Mouse (Mus musculus) macrophage (primary cell): ENCODE data around the gene Etv5. TPM values are rescaled to one million over a fixed set of nuclear protein-coding genes. Genes with fewer than 3 reads are reported as not detected.

ENCODE experiments used
- H3K27ac ChIP-seq: fragments of 350-480 bp; formaldehyde crosslinking; 2 replicates; pipeline ENCODE4 v1.9.0; 2021
- H3K36me3 ChIP-seq: fragments of 350-480 bp; formaldehyde crosslinking; 2 replicates; pipeline ENCODE4 v1.9.0; 2021; ENCODE audit errors: inconsistent target
- H3K4me3 ChIP-seq: fragments of 350-480 bp; formaldehyde crosslinking; 2 replicates; pipeline ENCODE4 v1.9.0; 2021; ENCODE audit errors: inconsistent target
- H3K79me2 ChIP-seq: fragments of 350-480 bp; formaldehyde crosslinking; 2 replicates; pipeline ENCODE4 v1.9.0; 2021; ENCODE audit errors: inconsistent target
- WGBS: methylation state at CpG from one replicate; pipeline ENCODE4 v1.1.7; 2026; ENCODE audit warnings: inconsistent platforms; ENCODE audit not compliant: missing documents; 5-methylcytosine and 5-hydroxymethylcytosine counted together
- polyA plus RNA-seq: library from polyadenylated mRNA; stranded (reverse); fragments of 250-400 nt; gene quantifications from 3 replicates; pipeline ENCODE4 v1.2.4, GENCODE M21; 2018; ENCODE audit warnings: inconsistent platforms

Etv5 gene
- polyA plus RNA-seq, 1 experiment from 2014 or later = 10.0 TPM

DNA sequence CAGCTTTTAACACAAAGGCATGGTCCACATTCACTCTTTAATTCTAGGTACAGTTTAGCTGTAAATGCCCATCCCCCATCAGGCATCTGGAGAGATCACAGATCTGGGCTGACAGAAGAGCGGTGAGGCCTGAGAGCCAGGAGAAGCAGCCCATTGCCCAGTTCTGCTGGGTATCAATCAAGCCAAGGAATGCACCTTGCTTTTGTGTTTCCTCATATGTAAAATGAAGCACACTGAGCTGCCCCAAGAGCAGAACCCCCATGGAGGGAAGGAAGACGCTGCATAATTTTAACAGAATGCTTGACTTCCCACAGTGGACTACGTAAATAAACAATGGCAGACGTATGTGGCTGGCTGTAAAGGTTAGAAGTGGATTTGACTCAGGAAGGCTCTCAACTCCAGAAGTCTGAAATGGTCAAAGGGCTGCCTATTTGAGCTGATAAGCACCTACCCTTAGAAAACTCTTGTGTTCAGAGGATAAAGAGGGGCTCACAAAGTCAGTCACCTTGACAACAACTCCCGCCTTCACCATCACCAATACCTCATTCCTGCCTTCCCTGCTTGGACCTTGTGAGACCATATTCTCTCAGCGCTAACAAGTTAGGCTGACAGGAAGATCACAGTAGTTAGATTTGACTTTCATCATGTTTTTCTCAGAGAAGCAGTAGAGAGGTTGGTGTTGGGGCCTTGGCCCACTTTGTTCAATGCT lies 23.2 kb downstream of the Etv5 start:
- no peaks in the 10 kb centered on the region for H3K36me3 ChIP-seq
- no peak overlapping the region for H3K4me3 ChIP-seq
- 0 out of 2 replicates have a peak overlapping the region, but pooled peaks have one; percentile 13 for H3K27ac ChIP-seq
- WGBS = 95% methylated on average over 6 of the region's 6 CpGs
- H3K79me2 ChIP-seq = peaks cover 37% of the 10 kb centered on the region; the same call in 1 of the 2 replicates

DNA sequence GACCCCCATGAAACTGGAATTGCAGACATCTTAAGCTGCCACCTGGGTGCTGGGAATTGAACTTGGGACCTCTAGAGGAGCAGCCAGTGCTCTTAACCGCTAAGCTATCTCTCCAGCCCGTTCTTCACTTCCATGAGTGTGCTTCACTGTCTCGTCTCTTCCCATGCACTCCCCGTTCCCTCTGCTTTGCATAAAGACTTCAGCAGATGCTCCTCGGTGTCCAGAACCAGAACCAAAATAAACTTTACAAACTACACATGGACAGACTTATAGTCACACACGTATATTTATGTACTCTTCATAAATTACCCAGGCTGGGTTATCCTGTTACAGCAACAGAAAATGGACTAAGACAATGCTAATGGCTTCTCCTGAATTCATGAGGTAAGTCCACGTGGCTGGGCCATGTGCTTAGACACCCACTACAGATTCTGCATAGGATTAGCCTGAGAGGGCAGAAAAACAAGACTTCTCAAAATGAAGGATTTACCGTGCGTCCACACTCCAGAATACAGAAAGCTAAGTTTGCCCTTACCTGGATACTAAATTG lies 25.2 kb downstream of the Etv5 start:
- peak overlapping the region; percentile 4; the same call in 1 of the 2 replicates for H3K27ac ChIP-seq
- WGBS = 93% methylated on average over 9 of the region's 9 CpGs
- peaks cover 37% of the 10 kb centered on the region; the same call in 1 of the 2 replicates for H3K79me2 ChIP-seq
- no peaks in the 10 kb centered on the region for H3K36me3 ChIP-seq
- no peak overlapping the region for H3K4me3 ChIP-seq

DNA sequence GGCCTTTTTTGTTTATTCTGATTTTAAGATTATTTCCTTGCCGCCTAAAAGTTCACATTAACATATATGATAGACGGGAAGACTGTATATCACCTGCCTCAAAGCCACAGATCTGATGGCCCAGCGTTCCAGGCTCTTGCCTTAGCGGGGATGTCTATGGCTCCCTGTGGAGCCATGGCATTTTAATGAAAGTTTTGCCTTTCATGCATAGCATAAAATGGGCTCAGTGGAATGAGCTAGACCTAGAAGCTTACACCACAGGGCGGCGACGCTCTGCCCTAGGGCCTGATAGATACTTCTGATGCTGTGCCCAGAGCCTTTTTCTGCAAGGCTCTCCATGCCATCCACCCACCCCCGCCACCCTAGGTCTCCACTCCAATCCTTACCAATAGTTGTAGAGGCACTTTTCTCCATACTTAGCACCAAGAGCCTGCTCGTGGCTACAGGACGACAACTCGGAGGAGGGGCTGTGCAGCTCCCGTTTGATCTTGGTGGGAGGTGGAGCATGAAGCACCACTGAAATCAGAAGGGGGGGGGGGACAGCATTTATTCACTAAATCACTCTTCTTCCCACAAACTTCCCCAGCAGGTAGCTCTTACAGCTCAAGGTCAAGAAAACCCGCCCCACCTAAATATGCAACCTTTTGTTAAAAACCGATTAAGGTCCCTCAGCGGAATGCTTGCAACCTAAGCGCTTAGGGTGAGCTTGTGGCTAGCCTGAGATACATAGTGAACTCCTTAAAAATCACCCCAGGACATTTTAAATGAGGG lies 26.9 kb downstream of the Etv5 start:
- peaks cover 29% of the 10 kb centered on the region; the same call in 1 of the 2 replicates for H3K79me2 ChIP-seq
- H3K36me3 ChIP-seq = no peaks in the 10 kb centered on the region
- 96% methylated on average over 16 of the region's 16 CpGs for WGBS
- H3K27ac ChIP-seq = no peak overlapping the region
- H3K4me3 ChIP-seq = no peak overlapping the region

DNA sequence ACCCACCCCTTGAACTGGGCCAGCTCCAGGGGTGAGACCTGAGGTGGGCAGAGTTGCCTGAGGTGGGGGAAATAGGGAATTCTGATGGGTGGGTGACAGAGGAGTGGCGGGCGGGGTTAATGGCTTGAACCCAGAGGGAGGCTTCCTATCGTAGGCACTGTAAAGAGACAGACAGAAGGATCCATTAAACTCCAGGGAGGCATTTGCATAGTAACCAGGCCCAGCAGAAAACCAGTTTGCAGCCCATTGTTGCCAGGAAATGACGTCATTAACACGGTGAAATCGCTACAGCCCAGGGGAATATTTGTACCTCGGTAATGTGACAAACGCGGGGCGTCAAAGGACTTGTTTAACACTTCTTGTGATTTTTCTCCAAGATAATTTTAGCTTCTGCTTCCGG lies 27.8 kb downstream of the Etv5 start:
- no peak overlapping the region for H3K4me3 ChIP-seq
- H3K36me3 ChIP-seq = no peaks in the 10 kb centered on the region; the same call in 1 of the 2 replicates
- H3K79me2 ChIP-seq = peaks cover 24% of the 10 kb centered on the region; the same call in 1 of the 2 replicates
- 46% methylated on average over 10 of the region's 11 CpGs for WGBS
- no peak overlapping the region for H3K27ac ChIP-seq

DNA sequence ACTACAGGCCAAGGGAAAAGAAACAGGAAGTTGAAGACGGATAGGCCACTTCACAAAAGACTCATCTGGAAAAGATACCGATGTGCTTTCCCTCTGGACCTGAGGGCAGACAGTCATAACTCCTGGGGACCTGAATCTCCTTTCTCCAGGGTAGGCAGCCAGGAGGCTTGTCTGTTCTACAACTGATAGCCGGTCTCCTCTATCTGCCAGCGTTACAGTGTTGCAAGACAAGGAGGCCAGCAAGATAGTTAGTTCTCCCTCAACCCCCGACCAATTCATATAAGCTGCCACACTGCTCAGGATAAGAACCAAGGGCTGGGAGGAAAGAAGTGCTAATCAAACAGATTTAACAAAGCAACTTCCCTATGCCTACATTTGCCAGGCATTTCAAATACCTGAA lies 29.5 kb downstream of the Etv5 start:
- Histone ChIP-seq H3K79me2 (peaks cover 20% of the 10 kb centered on the region; the same call in 1 of the 2 replicates), H3K27ac (no peak overlapping the region), H3K36me3 (no peaks in the 10 kb centered on the region; the same call in 1 of the 2 replicates), H3K4me3 (no peak overlapping the region)
- WGBS = 84% methylated on average over 5 of the region's 5 CpGs

DNA sequence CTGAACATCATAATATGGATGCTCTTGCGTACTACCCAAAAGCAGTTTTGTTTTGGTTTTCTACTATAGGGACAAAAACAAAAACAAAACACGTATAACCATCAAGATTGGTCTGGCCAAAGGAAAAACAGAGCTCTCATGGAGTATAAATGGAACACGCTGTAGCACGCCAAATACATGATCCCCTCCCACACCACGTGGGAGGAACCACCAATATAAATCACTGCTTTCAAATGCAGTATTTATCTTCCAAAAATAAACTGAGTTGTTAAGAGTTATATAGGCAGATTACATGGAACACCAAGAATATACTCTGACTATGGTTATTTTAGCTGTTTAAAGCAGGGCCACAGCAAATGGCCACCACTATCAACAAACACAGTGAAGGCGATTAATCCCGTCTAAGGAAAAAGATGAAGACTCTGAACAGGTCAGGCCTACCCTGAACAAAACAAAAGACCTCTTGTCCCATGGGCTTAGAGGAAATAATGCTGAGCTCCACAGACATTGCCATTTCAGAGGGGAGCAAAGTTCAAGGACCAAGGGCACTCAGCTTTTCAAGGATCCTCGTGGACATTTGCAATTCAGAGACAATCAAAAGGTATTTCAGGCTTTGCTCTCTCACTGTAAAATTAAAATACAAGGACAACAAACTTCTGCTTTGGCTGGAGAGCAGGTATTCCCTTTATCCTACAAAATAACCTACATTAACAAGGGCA lies 30.7 kb downstream of the Etv5 start:
- Histone ChIP-seq H3K36me3 (no peaks in the 10 kb centered on the region; the same call in 1 of the 2 replicates), H3K79me2 (peaks cover 9% of the 10 kb centered on the region; the same call in 1 of the 2 replicates), H3K4me3 (no peak overlapping the region), H3K27ac (no peak overlapping the region)
- WGBS = 94% methylated on average over 8 of the region's 8 CpGs

DNA sequence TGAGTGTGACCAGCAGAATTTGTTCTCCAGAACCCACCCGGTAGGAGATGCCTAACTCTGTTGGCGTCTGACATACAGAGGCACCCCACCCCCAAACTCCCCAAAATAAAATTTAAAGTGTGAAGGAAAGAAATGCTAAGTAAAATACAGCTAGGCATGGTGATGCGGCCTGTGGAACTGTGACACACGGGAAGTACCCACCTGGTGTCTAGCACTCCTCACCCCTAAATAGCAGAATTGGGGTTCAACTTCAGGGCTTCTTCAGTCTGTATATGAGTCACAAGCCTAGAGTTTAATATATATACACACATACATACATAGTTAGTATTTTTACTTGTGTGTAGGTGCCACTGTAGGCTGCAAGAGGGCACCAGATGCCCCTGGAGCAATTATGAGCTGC lies 32.8 kb downstream of the Etv5 start:
- 94% methylated on average over 4 of the region's 4 CpGs for WGBS
- H3K4me3 ChIP-seq = no peak overlapping the region
- peaks cover 8% of the 10 kb centered on the region; the same call in 1 of the 2 replicates for H3K79me2 ChIP-seq
- H3K36me3 ChIP-seq = no peaks in the 10 kb centered on the region; the same call in 1 of the 2 replicates
- no peak overlapping the region for H3K27ac ChIP-seq

DNA sequence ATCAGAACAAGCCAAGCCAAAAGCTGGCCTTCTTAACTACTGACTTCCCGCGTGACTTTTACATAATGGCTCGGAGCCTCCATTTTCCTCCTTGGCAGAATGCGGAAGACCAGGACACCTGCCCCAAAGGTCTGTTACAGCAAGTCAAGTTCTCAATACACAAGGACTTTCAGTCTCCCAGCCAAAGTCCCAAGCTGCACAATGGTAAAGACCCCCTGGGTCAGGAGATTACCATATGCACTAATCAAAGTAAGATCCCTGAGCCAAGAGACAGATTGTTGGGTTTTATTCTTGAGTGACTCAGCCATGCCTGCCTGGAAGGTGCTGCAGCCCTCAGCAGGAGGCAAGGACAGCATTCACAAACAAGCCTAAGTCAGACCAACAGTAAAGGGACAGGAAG lies 33.5 kb downstream of the Etv5 start:
- Histone ChIP-seq H3K36me3 (no peaks in the 10 kb centered on the region; the same call in 1 of the 2 replicates), H3K79me2 (peaks cover 8% of the 10 kb centered on the region; the same call in 1 of the 2 replicates), H3K27ac (no peak overlapping the region), H3K4me3 (no peak overlapping the region)
- WGBS = 98% methylated on average over 4 of the region's 4 CpGs

DNA sequence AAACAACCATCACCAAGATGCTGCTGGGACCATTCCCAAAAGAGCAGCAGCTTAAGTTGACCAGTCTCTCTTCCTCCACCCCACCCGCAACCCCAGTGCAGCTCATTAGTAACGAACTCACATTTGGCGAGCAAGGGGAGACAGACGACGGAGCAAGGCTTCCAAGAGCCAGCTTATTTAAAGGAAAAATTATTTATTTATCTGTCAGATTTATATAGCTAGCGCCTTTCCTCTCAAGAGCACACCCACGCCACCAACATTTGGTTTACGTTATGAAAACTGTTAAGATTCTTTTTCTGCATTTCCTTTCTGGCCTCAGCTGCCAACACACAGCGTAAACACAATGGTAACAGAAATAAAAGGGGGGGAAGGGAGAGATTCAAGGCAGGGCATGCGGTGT lies 34.0 kb downstream of the Etv5 start:
- Histone ChIP-seq H3K27ac (no peak overlapping the region), H3K79me2 (peaks cover 8% of the 10 kb centered on the region; the same call in 1 of the 2 replicates), H3K36me3 (no peaks in the 10 kb centered on the region; the same call in 1 of the 2 replicates), H3K4me3 (no peak overlapping the region)
- 98% methylated on average over 9 of the region's 10 CpGs for WGBS

DNA sequence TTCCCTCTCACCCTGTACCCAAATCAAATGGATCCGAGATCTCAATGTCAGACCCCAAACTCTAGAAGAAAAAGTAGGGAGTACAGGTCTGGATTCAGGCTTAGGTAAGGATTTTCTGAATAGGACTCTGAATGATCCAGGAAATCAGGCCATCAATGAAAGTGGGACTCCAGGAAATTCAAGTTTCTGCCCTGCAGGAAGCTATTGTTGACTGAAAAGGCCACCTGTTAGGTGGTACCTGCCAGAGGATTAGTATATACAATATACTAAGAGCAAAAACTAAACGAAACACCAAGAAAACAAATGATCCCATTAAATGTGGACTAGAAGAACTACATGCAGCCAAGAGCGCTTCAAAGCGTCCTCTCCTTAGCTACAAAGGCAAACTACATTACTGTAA lies 35.8 kb downstream of the Etv5 start:
- Histone ChIP-seq H3K36me3 (no peaks in the 10 kb centered on the region; the same call in 1 of the 2 replicates), H3K4me3 (no peak overlapping the region), H3K27ac (no peak overlapping the region), H3K79me2 (peaks cover 5% of the 10 kb centered on the region; the same call in 1 of the 2 replicates)
- 99% methylated on average over 4 of the region's 4 CpGs for WGBS

DNA sequence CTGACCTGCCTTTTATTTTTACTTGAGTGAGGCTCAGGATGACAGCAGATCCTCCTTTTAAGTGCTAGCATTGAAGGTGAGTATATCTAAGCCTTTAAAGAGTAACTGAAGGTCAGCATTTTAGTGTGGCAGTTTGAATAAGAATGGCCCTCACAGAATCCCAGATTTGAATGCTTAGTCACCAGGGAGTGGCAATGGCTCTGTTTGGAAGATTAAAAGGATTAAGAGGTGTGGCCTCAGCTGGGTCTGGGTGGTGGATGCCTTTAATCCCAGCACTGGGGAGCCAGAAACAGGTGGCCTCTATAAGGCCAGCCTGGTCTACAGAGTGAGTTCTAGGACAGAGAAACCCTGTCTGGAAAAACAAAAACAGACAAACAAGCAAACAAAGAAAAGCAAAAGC lies 36.9 kb downstream of the Etv5 start:
- no peaks in the 10 kb centered on the region; the same call in 1 of the 2 replicates for H3K36me3 ChIP-seq
- peaks cover 5% of the 10 kb centered on the region; the same call in 1 of the 2 replicates for H3K79me2 ChIP-seq
- no peak overlapping the region for H3K4me3 ChIP-seq
- no peak overlapping the region for H3K27ac ChIP-seq

DNA sequence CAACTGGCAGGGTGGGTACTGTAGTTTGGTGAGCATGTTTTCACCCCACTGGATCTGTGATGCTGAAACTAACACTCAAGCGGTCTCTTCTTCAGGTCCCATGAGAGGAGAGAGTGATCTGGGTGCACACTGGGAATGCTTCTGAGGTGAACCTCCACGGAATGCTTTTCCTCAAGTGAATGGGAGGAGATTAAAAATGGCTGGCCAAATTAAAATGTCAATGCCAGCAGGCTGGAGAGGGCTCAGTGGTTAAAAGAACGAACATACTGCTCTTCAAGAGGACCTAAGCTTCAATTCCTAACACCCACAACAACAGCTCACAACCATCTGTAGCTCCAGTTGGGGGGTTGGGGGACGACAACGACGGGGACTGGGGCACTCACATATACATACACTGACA lies 39.3 kb downstream of the Etv5 start:
- no peak overlapping the region for H3K4me3 ChIP-seq
- no peaks in the 10 kb centered on the region for H3K36me3 ChIP-seq
- WGBS = 96% methylated on average over 6 of the region's 6 CpGs
- 0 out of 2 replicates have a peak overlapping the region, but pooled peaks have one; percentile 61 for H3K27ac ChIP-seq
- no peaks in the 10 kb centered on the region for H3K79me2 ChIP-seq

DNA sequence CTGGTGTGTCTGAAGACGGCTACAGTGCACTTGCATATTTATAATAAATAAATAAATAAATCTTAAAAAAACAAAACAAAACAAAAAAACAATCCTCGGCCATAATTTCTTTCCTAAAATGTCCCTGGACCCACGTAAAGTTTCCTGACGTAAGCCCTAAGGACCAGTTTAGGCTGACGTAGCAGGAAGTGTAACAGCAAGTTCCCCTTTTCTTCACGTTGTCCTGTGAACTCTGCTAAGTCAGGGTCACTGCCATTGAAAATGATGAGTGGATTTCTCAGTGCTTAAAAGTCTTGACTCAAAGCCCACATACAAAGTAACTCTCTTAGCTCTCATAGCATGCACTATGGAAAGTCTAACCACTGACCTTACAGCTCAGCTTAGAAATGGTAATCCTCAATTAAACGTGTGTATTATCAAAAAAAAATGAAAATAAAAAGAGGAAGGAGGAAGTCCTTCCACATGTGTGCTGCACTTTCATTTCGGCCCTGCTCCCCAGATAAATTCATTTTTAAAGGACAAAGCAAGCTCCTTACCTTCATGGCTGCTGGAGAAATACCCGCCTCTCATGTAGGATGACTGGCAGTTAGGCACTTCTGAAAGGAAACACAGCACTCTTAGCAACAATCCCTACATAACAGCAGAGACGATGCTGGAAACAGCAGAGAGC lies 40.6 kb downstream of the Etv5 start:
- 27% methylated on average over 10 of the region's 10 CpGs for WGBS

DNA sequence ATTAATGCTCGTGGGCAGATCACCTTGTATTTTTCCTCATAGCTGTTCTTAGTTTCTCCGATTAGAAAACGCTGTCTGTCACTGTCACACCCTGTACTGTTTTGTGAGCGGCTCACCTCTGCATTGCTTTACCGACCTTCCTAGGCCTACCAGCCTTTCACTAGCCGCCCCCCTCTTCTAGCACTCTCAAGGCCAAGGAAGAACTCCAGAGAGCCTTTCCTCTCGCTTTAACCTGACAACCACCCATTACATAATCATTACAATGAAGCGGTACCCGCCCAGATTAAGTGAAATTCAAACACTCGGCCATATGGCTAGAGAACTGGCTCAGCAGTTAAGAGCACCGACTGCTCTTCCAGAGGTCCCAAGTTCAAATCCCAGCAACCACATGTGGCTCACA lies 41.2 kb downstream of the Etv5 start:
- Histone ChIP-seq H3K36me3 (no peaks in the 10 kb centered on the region), H3K79me2 (no peaks in the 10 kb centered on the region), H3K27ac (peak overlapping the region; percentile 61), H3K4me3 (no peak overlapping the region)
- 91% methylated on average over 11 of the region's 11 CpGs for WGBS

More for the DNA sequence above, 40.6 kb downstream of the Etv5 start:
- H3K4me3 ChIP-seq = no peak overlapping the region
- no peaks in the 10 kb centered on the region for H3K36me3 ChIP-seq
- H3K27ac ChIP-seq = peak overlapping the region; percentile 61
- H3K79me2 ChIP-seq = no peaks in the 10 kb centered on the region
